Mouse (Mus musculus) limb, embryonic 14.5 days (tissue): Measurements from ENCODE around the gene Olah. TPM values are rescaled to one million over a fixed set of nuclear protein-coding genes. Genes with fewer than 3 reads are reported as not detected.

Experiments
- ATAC-seq: fragments of 200-750 bp; cut with Nextera tagmentation; 2 replicates; pipeline ENCODE4 v1.8.0; 2017; ENCODE audit warnings: low read depth, moderate number of reproducible peaks, moderate TSS enrichment; ENCODE audit not compliant: low FRiP score
- DNase-seq: peaks from one replicate; pipeline ENCODE4 v3.0.0-alpha.2; 2015; ENCODE audit warnings: low spot score
- H3K27ac ChIP-seq: fragments of 300-500 bp; sonication (generic); replicated peaks from 2 replicates; pipeline ENCODE4 v1.5.1; 2014; ENCODE audit warnings: low read depth, mild to moderate bottlenecking, low read length, moderate library complexity, mixed read lengths
- H3K27me3 ChIP-seq: fragments of 300-500 bp; sonication (generic); 2 replicates; pipeline ENCODE4 v1.6.1; 2014; ENCODE audit warnings: low read length, mixed read lengths; ENCODE audit not compliant: control insufficient read depth, insufficient read depth
- H3K36me3 ChIP-seq: fragments of 300-500 bp; sonication (generic); 2 replicates; pipeline ENCODE4 v1.6.1; 2014; ENCODE audit warnings: mild to moderate bottlenecking, low read length, moderate library complexity, mixed read lengths; ENCODE audit not compliant: control insufficient read depth, insufficient read depth
- H3K4me1 ChIP-seq: fragments of 300-500 bp; sonication (generic); 2 replicates; pipeline ENCODE4 v1.6.1; 2014; ENCODE audit warnings: antibody characterized with exemption, low read length, mixed read lengths; ENCODE audit not compliant: control insufficient read depth, insufficient read depth
- H3K4me2 ChIP-seq: fragments of 300-500 bp; sonication (generic); replicated peaks from 2 replicates; pipeline ENCODE4 v1.6.1; 2014; ENCODE audit warnings: low read depth, mild to moderate bottlenecking, low read length, moderate library complexity; ENCODE audit not compliant: severe bottlenecking
- H3K4me3 ChIP-seq: fragments of 300-500 bp; sonication (generic); replicated peaks from 2 replicates; pipeline ENCODE4 v1.5.1; 2014; ENCODE audit warnings: low read length
- H3K9ac ChIP-seq: fragments of 300-500 bp; sonication (generic); 2 replicates; pipeline ENCODE4 v1.6.1; 2014; ENCODE audit warnings: mild to moderate bottlenecking, low read depth, low read length, moderate library complexity; ENCODE audit not compliant: severe bottlenecking
- H3K9me3 ChIP-seq: fragments of 300-500 bp; sonication (generic); 2 replicates; pipeline ENCODE4 v1.6.1; 2016; ENCODE audit warnings: low read length; ENCODE audit not compliant: control insufficient read depth
- POLR2A ChIP-seq: fragments of 200-500 bp; IDR thresholded peaks from 2 replicates; pipeline ENCODE4 v1.8.0; 2012; ENCODE audit warnings: inconsistent platforms, mild to moderate bottlenecking, moderate library complexity, borderline replicate concordance; ENCODE audit not compliant: insufficient read depth, insufficient read length; ENCODE audit errors: extremely low read depth
- WGBS: fragments of 180-500 bp; shearing (Covaris S2); extraction: QIAGEN DNeasy Blood & Tissue Kit; methylation state at CpG from one replicate; pipeline ENCODE4 v1.1.7; 2014; 5-methylcytosine and 5-hydroxymethylcytosine counted together
- polyA plus RNA-seq, 2 experiments: library from polyadenylated mRNA; depleted of rRNA in 1 of 2; stranded (reverse) in 1 of 2; unstranded in 1 of 2; fragments of >200 nt; fragmentation: Nextera tagmentation in 1 of 2; extraction: Ambion mirVana in 1 of 2; gene quantifications; 2 replicates each; pipeline versions ENCODE4 v1.2.1 to v1.2.3; 2012 to 2014

Olah gene
- polyA plus RNA-seq, 2 experiments = 0.10 to 0.12 TPM

DNA sequence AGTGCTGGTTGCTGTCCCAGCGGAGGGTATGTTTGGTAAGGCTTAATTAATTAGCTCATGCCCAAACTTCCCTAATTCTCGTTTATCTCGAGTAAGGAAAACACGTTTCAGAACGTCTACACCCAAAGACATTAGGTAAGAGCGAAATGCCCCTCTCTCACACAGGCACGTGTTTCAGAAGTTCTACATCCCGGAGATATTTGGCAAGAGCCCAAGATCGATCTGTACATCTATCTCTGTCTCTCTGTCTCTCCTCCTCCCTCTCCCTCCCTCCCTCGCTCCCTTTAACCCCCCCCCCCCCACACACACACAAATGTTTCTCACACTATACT is 27.5 kb upstream of the Olah start:
- no peak for ATAC-seq

DNA sequence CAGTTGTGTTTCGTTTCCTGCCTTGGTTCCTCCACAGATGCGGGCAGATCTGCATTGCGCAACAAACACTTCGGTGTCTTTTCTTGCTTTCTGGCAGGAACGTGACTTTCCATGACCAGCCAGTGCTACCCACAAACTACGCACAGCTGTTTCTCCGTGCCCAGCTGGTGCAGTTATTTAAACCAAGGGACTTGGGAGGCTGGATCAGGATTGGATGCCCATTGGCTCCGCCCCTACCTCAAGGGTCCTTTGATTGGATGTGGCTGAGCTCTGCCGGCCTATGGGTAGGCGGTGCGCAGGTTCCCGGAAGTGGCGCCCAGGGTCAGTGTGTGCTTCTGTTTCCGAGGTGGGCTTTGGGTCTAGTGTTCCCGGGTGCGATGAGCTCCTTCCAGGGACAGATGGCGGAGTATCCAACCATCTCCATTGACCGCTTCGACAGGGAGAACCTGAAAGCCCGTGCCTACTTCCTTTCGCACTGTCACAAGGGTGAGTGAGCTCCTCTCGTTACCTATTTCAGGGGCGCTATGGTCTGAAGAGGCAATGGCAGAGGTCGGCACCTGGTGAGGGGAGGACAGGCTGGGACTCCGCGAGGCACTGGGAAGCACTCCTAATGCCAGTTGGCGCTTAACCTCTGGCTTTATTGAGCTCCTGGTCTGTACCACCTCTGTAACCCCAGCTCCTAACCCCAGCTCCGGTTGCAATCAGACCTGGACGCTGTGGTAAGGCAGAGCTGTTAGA is 27.0 kb upstream of the Olah start, which contains the start of gene Dclre1c:
Dclre1c (plus strand) TSS at position 291 of the 738 bp plus-strand sequence.
- Histone ChIP-seq H3K4me1 (peaks cover 6% of the 10 kb centered on the region; the same call in 1 of the 2 replicates), H3K4me2 (peak within 1 kb of the TSS; percentile 97), H3K9ac (peak within 1 kb of the TSS; percentile 53), H3K27me3 (no peaks in the 10 kb centered on the region), H3K9me3 (no peaks in the 10 kb centered on the region), H3K36me3 (no peaks in the 10 kb centered on the region), H3K27ac (no peak within 1 kb of the TSS), H3K4me3 (peak within 1 kb of the TSS; percentile 63)
- peak; percentile 98 for ATAC-seq
- peak; percentile 94 for DNase-seq
- no peak for TF ChIP-seq POLR2A
- WGBS = 1% methylated on average over 29 of the region's 29 CpGs

More for the DNA sequence above, 27.5 kb upstream of the Olah start:
- Histone ChIP-seq H3K27ac (no peak overlapping the region), H3K4me2 (peak overlapping the region; percentile 97), H3K27me3 (no peaks in the 10 kb centered on the region), H3K4me1 (peaks cover 6% of the 10 kb centered on the region; the same call in 1 of the 2 replicates), H3K4me3 (peak overlapping the region; percentile 63), H3K9ac (peak overlapping the region; percentile 53), H3K36me3 (no peaks in the 10 kb centered on the region), H3K9me3 (no peaks in the 10 kb centered on the region)
- no peak for DNase-seq
- 13% methylated on average over 10 of the region's 10 CpGs for WGBS
- TF ChIP-seq POLR2A = no peak

- Histone ChIP-seq H3K27me3 (no peaks in the 10 kb centered on the region), H3K4me1 (peaks cover 6% of the 10 kb centered on the region; the same call in 1 of the 2 replicates), H3K9ac (no peak within 1 kb of the TSS), H3K4me2 (peak within 1 kb of the TSS; percentile 97; the same call in 1 of the 2 replicates), H3K36me3 (no peaks in the 10 kb centered on the region), H3K9me3 (no peaks in the 10 kb centered on the region), H3K27ac (no peak within 1 kb of the TSS), H3K4me3 (no peak within 1 kb of the TSS)
- DNase-seq = no peak
- no peak for TF ChIP-seq POLR2A
- no peak for ATAC-seq
- WGBS = 69% methylated on average over 3 of the region's 3 CpGs
Measured at GRCm38 (mm10) chr2:3422548-3422947, 25.5 kb upstream of the Olah start, which contains the start of gene Meig1. Meig1 (minus strand) TSS chr2:3422648.

- ATAC-seq (no peak), DNase-seq (no peak)
- H3K27ac ChIP-seq = no peak overlapping the region
- peaks cover 6% of the 10 kb centered on the region; the same call in 1 of the 2 replicates for H3K4me1 ChIP-seq
- H3K9me3 ChIP-seq = no peaks in the 10 kb centered on the region
- no peak overlapping the region for H3K4me2 ChIP-seq
- no peaks in the 10 kb centered on the region for H3K27me3 ChIP-seq
- H3K4me3 ChIP-seq = no peak overlapping the region
- no peaks in the 10 kb centered on the region for H3K36me3 ChIP-seq
- H3K9ac ChIP-seq = no peak overlapping the region
- TF ChIP-seq POLR2A = no peak
- 71% methylated on average over 4 of the region's 4 CpGs for WGBS
Measured at GRCm38 (mm10) chr2:3420157-3420556, 23.1 kb upstream of the Olah start.

GRCm38 (mm10) chr2:3418883-3419431 is 21.9 kb upstream of the Olah start:
- no peak overlapping the region for H3K27ac ChIP-seq

More at GRCm38 (mm10) chr2:3418883-3419431, 21.9 kb upstream of the Olah start:
- Histone ChIP-seq H3K4me3 (peak overlapping the region; percentile 45), H3K36me3 (no peaks in the 10 kb centered on the region), H3K27me3 (no peaks in the 10 kb centered on the region), H3K9ac (peak overlapping the region; percentile 46), H3K4me1 (no peaks in the 10 kb centered on the region), H3K9me3 (no peaks in the 10 kb centered on the region), H3K4me2 (peak overlapping the region; percentile 70)
- ATAC-seq (peak; percentile 95), DNase-seq (peak; percentile 92)
- WGBS = 2% methylated on average over 38 of the region's 38 CpGs
- TF ChIP-seq POLR2A = 0 out of 2 replicates have a peak, but pooled peaks have one; percentile 23
